Mouse (Mus musculus) fibroblast of lung, adult 2 months (primary cell): Measurements from ENCODE around the gene Dlg2.

ENCODE experiments used
- DNase-seq: peaks from one replicate; pipeline ENCODE4 v3.0.0-alpha.2; 2011; ENCODE audit warnings: low read depth

Gene Dlg2

GRCm38 (mm10) chr7:92093860-92094259, 1617.4 kb downstream of the Dlg2 start:
- DNase-seq: peak; percentile 25

GRCm38 (mm10) chr7:92095198-92095597, 1618.7 kb downstream of the Dlg2 start:
- DNase-seq: no peak

DNA sequence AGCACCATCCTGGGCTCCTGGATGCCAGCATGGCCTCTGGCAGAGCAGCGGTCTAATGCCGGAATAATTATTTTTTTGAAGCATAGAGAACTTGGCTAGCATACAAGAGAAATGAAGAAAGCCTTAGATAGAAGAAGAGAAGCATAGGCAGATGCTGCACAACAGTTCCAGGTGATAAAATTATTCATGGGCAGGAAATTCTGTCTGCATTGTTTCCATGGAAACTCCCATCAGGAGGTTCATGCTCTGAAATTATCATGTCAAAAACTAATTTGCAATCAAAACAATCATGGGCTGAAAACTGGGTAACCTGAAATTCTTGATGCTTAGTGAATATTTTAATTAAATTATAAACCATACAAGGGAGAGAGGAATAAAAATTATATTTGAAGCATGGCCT, 1624.4 kb downstream of the Dlg2 start:
- no peak for DNase-seq

- DNase-seq: peak; percentile 45
Measured at GRCm38 (mm10) chr7:92102892-92103543, 1626.5 kb downstream of the Dlg2 start.

GRCm38 (mm10) chr7:92105477-92105876, 1629.0 kb downstream of the Dlg2 start:
- no peak for DNase-seq

- DNase-seq: no peak
Measured at GRCm38 (mm10) chr7:92105956-92106355, 1629.5 kb downstream of the Dlg2 start.

GRCm38 (mm10) chr7:92113065-92113464, 1636.6 kb downstream of the Dlg2 start:
- DNase-seq: no peak

DNA sequence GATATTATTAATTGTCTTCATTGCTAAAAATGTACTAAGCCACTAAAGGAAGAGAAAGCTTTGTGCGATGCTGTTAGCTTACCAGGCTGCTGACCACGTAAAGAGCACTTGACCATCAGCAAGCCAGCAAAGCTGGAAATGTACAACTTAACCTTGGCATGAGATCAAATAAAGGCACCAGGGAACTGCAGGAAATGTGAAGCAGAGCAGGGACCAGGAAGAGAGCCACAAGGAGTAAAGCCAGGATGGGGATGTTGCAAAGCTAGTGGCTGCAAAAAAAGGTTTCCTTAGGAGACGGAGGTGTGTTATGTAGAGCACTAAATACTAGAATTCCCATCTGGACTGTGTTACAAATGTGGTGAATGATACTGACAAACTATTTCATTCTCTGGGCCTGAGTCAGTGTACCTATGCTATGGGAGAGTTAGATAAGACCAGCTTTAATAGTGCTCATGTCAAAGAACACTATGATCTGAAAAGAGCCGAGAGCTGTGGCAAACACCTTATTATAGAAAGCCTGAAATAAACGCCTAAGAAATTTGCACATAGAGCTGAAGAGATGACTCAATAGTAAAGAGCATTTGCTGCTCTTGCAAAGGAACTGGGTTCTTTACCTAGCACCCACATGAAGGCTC, 1638.9 kb downstream of the Dlg2 start:
- no peak for DNase-seq

GRCm38 (mm10) chr7:92123276-92123675, 1646.8 kb downstream of the Dlg2 start:
- no peak for DNase-seq

DNA sequence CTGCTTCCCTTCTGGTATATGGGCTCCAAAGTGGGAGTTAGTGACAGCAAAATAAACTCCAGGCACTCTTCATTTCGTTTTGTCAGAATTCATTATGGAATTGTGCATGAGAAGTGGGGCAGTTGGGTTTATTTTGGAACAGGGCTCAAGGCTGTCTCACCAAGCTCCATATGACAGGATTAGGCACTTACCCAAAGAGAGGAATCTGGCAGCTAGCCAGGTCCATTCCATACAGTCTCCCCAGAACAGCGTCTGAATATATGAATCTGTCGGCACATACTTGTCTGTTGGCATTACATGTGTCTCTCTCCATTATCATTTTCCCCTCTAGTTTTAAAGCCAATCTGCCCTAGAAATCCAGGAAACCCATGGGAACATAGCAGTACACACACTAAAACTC, 1649.4 kb downstream of the Dlg2 start:
- peak; percentile 52 for DNase-seq

GRCm38 (mm10) chr7:92134301-92134700, 1657.8 kb downstream of the Dlg2 start:
- no peak for DNase-seq

DNA sequence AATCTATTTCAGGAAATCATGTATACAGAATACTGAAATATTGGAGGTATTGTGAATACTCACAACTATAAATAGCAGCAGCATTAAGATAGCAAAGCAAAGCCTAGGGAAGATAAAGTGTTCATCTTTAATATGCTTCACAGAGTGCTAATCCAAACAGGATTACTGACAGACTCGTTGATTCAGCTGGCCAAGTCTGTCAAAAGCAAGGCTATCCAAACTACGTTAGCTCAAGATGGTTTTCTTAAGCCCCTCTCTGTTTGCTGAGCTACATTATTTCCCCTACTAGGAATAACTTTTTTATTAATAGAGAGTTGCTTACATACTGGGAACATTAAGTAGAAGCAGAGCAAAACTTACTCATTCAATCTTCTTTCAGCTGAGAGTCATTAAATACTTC, 1659.2 kb downstream of the Dlg2 start:
- DNase-seq: no peak

DNA sequence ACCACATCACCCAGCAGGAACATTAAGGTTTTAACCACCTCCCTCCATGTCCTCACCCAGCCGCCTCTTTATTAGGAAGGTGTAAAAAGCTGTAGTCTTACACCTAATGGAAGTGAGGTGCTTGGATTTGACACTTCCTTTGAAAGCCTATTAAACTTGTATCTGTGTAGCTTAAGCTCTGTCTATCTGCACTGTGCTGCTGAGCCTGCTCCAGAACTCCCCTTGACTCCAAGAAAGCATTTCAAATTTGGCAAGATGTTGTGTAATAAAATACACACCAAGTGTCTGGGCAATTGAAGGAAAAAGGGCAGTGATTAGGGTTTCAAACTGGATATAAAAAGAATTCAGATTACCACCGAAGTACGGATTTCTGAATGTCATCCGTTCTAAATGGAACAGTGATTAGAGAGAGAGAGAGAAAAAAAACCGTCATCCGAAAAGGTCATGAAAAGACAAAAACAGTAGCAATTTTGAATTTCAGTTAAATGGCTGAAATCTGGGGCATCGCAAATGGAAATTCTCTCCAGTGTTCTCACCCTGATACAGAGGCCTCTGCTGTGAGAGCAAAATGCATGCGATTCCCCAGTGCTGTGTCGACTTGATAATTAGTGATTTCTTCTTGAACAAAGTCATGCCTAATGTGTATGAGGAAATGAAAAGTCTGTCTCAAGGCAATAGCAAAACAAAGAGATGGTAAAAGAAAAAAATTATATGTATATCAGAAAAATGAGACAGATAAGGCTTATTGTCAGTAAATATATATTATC, 1663.8 kb downstream of the Dlg2 start:
- no peak for DNase-seq

- DNase-seq: no peak
Measured at GRCm38 (mm10) chr7:92147499-92147898, 1671.0 kb downstream of the Dlg2 start.

DNA sequence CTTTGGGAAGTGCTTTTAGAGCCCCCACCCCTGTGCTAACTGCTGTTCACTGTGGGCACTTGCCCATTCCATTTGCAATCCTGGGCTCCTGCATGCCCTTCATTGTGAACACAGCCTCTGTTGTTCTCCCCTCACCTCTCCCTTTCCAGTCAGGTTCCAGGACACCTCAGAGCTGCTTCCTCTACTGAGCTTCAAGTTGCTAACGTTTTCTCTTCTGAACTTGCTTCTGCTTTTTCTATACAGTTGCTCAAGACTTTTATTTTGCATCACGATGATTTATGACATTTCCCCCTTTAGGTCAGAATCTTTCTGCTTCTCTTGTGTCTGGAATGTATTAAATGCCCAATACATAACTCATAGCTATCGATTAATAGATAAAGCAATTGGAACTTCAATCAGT, 1674.3 kb downstream of the Dlg2 start:
- DNase-seq: no peak

GRCm38 (mm10) chr7:92154603-92155002, 1678.1 kb downstream of the Dlg2 start:
- DNase-seq: no peak

GRCm38 (mm10) chr7:92163150-92163549, 1686.7 kb downstream of the Dlg2 start:
- DNase-seq: no peak

DNA sequence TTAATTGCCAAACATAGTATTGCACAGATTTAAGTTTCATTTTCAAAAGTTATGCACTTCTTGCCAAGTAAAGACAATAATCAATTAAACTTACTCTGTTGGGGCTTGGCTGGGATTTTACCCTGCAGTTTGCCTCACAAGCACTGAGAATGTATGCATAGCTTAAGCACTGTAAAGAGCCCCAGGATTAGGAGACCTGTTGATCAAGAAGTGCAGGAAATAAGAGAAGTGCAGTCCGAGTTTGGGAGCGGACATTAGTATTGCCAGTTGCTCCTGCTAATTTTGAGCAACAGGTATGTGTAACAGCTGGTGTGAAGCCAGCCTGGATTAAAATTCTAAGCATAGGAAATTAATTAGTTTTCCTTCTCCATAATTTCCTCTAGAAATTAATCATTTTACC, 1687.8 kb downstream of the Dlg2 start:
- no peak for DNase-seq

- no peak for DNase-seq
Measured at GRCm38 (mm10) chr7:92164875-92165518, 1688.5 kb downstream of the Dlg2 start.

DNA sequence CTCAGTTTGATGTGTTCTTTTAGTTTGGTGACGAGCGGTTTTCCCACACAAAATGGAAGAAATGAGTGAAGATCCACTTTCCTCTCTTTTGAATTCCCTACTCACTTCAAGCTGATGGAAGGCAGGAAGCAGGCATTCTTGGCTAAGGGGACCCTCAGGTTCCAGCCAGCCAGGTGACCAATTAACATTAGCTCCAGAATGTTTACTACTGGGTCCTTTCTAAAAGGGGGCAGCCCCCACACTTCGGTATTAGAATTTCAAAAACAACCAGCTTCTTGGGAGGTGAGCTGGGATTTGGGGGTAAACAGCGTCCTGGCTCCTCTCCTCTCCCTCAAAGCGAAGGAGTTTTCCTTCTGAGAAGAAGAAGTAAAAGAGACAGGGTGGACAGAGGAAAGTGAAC, 1703.6 kb downstream of the Dlg2 start:
- no peak for DNase-seq

DNA sequence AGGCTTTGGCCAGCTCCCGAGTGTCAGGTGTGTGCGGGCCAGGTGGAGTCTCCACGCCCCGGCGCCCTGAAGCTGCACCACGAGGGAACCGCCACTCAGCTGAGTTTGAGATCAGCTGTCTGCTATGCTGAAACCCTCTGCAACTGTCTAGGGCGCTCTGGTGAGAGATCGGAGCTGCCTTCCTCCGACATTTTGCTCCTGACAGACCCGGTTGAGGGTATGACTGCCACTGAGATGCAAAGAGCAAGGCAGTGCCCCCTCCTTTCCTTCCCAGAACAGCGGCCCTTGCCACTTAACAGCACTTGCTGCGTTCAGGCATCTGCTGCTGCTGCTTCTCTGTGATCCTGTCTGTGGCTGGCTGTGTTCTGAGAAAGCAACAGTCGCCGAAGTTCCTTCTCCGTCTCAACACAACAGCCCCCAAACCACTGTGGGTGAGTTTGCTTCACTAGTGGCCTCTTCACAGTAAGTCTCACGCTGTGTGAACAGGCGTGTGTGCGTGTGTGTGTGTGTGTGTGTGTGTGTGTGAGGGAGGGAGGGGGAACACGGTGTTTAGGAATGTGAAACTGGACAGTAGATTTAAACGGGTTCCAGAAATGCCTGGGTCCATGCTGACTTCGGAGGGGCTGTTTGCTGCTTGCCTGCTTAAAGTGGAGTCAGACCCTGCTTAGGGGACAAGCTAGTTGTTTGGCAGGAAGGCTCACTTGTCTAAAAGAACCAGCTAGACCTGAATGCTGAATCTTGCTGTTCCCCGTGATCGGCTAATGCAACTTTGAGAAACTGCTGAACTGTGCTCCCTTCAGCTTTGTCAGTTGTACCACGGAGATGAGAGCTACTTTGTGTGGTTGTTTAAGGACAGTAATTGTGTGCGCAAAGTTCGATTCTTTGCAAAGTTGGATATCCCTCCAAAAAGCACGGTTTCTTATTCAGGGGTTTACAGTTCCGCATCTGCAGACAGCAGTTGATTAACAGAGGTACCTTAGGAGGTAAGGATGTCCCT, 1704.4 kb downstream of the Dlg2 start:
- DNase-seq: no peak
